Mouse (Mus musculus) adrenal gland, postnatal 36 days (tissue): ENCODE data around the gene Sfxn5. TPM values are rescaled to one million over a fixed set of nuclear protein-coding genes. Genes with fewer than 3 reads are reported as not detected.
A peak's percentile ranks its signal among the peaks of the same experiment; 100 is the strongest.

Source experiments
- DNase-seq, 2 experiments: peaks; one replicate each; pipeline ENCODE4 v3.0.0; 2021; ENCODE audit warnings: mixed read lengths in 1 of 2
- total RNA-seq, 2 experiments: library from RNA; stranded (reverse); gene quantifications; 2 replicates each; pipeline ENCODE4 v1.2.3; 2021

Sfxn5 gene
- total RNA-seq, 2 experiments from 2014 or later = 19.9 to 20.5 TPM

GRCm38 (mm10) chr6:85334851-85335250 lies 1.6 kb upstream of the Sfxn5 start:
- no peak for DNase-seq

- no peak for DNase-seq
Measured at GRCm38 (mm10) chr6:85334251-85334650, 1.0 kb upstream of the Sfxn5 start.

GRCm38 (mm10) chr6:85333732-85334131 lies 510 bp upstream of the Sfxn5 start:
- no peak for DNase-seq

GRCm38 (mm10) chr6:85332351-85332999 lies 747 bp downstream of the Sfxn5 start:
- peak; percentile 46 to 69 for DNase-seq

- DNase-seq = no peak
Measured at GRCm38 (mm10) chr6:85331736-85332135, 1.5 kb downstream of the Sfxn5 start.

GRCm38 (mm10) chr6:85331221-85331735 lies 1.9 kb downstream of the Sfxn5 start:
- DNase-seq = no peak

GRCm38 (mm10) chr6:85329666-85330185 lies 3.5 kb downstream of the Sfxn5 start:
- no peak for DNase-seq

GRCm38 (mm10) chr6:85326564-85326963 lies 6.7 kb downstream of the Sfxn5 start:
- no peak for DNase-seq

GRCm38 (mm10) chr6:85325109-85325508 lies 8.1 kb downstream of the Sfxn5 start:
- DNase-seq = peak in 1 of 2 experiments; percentile 53

- DNase-seq = no peak
Measured at GRCm38 (mm10) chr6:85320445-85320866, 12.8 kb downstream of the Sfxn5 start.

- DNase-seq = no peak
Measured at GRCm38 (mm10) chr6:85316211-85316610, 17.0 kb downstream of the Sfxn5 start.

GRCm38 (mm10) chr6:85314064-85314798 lies 19.0 kb downstream of the Sfxn5 start:
- DNase-seq = no peak

- no peak for DNase-seq
Measured at GRCm38 (mm10) chr6:85307894-85308293, 25.3 kb downstream of the Sfxn5 start.

- DNase-seq = no peak
Measured at GRCm38 (mm10) chr6:85306375-85306774, 26.8 kb downstream of the Sfxn5 start.

GRCm38 (mm10) chr6:85305826-85306225 lies 27.4 kb downstream of the Sfxn5 start:
- DNase-seq = no peak

GRCm38 (mm10) chr6:85304966-85305365 lies 28.3 kb downstream of the Sfxn5 start:
- DNase-seq = no peak

- DNase-seq = peak; percentile 20 to 33
Measured at GRCm38 (mm10) chr6:85302326-85303055, 30.7 kb downstream of the Sfxn5 start.

- peak; percentile 68 to 85 for DNase-seq
Measured at GRCm38 (mm10) chr6:85295384-85296167, 37.6 kb downstream of the Sfxn5 start.

GRCm38 (mm10) chr6:85294004-85294379 lies 39.2 kb downstream of the Sfxn5 start:
- no peak for DNase-seq

GRCm38 (mm10) chr6:85293255-85294003 lies 39.8 kb downstream of the Sfxn5 start:
- DNase-seq = peak in 1 of 2 experiments; percentile 53
